Mouse (Mus musculus): ENCODE data around the gene AC140267.1.

Gene AC140267.1

DNA sequence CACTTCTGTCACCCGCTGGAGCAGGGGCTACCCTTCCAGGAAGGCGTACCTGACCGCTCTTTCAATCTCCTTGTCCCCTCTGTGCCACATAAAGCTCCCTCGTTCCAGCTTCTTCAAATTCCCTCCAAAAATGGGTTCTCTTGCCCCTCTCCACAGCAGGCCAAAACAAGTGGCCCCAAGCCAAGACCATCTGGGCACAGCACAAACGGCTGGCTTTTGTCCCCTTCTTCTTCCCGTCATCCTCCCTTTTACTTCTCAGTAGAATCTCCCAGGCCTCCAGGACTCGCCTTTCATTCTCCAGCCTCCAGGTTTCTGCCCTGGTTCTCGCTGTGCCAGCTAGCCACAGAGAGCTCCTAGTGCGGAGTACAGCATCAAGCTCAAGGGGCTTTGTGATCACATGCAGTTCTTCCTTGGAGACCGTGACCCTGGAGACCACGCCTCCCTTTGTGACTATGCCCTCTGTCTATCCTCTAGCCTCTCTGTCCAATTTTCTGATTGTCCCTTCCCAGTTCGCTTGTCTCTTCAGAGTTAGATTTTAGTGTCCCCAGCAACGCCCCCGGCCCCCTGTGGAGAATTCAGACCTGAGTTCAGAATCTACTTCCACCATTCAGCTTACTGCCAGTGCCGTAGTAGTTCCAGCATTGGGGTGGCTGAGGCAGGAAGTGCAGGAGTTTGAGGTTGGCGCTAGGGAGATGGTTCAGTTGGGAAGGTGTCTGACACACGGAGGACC is 7.4 kb upstream of the AC140267.1 start:
- no peak for DNase-seq (ENCODE audit: low read depth)

DNA sequence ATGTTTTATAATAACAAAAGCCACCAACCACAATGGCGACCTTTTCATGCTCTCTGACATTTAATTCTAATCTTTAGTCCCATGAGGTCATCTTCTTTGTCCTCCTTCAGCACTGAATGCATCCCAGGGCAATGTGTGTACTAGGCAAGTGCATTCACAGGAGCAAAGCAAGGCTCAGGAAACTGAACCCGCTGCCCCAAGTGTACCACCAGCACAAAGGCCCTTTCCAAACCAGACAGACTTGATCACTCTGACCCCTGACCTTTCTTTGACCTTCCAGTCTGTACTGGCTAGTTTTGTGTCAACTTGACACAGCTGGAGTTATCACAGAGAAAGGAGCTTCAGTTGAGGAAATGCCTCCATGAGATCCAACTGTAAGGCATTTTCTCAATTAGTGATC is 3.3 kb upstream of the AC140267.1 start:
- DNase-seq (ENCODE audit: low read depth): no peak

DNA sequence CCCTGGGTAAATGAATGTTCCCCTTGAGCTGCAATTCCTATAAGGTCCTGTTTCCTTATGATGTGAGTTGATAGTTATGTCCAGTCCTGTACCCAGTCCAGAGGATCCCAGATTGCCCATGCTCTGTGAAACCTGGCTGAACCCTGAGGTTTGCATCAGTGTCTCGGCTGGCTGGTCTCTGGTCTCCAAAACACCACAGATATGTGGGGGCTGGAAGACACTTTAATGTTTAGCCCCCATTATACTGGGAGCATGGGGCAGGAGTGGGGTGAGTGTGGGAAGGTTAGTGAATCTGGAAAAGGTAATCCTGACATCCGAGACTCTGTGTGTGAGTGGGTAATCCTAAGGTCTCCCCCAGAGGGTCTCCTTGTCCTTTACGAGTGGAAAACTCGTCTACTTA is 2.6 kb upstream of the AC140267.1 start:
- DNase-seq (ENCODE audit: low read depth): no peak

DNA sequence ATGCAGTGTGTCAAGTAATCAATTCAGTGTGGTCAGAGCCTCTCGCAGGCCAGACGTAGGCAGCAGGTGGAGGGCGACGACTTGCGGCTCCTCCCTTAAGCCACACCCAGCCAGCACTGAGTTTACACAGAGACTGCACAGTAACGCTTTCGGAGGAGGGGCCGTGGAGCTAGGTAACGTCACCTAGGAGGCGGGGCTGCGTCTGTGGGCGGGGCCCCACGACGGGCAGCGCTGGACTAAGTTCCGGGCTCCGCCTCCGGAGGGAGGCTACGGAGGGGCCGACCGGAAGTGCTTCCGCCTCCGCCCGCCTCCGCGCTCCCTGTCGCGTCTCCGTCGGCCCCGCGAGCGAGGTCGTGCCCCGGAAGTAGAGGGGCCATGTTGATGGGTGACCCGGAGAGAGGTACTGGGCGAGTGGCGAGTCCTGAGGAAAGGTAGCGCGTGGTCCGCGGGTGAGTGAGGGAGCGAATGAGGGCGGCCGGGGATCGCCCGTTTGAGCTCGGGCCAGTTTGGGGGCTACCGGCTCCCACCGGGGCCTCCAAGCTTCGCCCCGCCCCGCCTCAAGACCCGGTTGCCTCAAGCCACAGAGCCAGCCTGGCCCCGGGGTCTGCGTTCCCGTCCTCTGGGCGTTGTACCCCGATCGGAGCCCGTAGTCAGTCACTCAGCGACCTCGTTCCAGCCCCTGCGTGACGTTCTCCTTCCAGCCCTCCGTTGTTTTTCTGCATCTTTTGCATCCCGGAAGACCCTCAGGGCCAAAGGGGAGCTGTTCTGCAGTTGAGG is 1.7 kb upstream of the AC140267.1 start, which contains the start of gene Mief1:
Gene Mief1, plus strand, starts transcription at position 286 of the 777 bp plus-strand sequence.
- peak; percentile 95 for DNase-seq (ENCODE audit: low read depth)

DNA sequence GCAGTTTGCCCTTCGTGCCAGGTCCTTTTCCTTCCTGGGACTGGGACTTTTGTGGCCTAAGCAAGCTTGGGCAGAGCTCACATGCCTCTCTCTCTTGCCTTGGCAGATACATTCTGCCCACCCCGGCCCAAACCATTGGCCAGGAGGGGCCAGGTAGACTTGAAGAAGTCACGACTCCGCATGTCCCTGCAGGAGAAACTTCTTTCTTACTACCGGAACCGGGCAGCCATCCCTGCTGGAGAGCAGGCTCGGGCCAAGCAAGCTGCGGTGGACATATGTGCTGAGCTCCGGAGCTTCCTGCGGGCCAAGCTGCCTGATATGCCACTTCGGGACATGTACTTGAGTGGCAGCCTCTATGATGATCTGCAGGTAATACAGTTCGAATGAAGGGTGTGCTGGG is 12.5 kb downstream of the AC140267.1 start:
- DNase-seq (ENCODE audit: low read depth): no peak

GRCm38 (mm10) chr15:80248596-80248995 is 13.0 kb downstream of the AC140267.1 start:
- DNase-seq (ENCODE audit: low read depth): no peak

GRCm38 (mm10) chr15:80249672-80250071 is 14.0 kb downstream of the AC140267.1 start:
- no peak for DNase-seq (ENCODE audit: low read depth)

GRCm38 (mm10) chr15:80250586-80250985 is 15.0 kb downstream of the AC140267.1 start:
- no peak for DNase-seq (ENCODE audit: low read depth)

- no peak for DNase-seq (ENCODE audit: low read depth)
These were observed 17.9 kb downstream of the AC140267.1 start for GRCm38 (mm10) chr15:80253530-80253929.

DNA sequence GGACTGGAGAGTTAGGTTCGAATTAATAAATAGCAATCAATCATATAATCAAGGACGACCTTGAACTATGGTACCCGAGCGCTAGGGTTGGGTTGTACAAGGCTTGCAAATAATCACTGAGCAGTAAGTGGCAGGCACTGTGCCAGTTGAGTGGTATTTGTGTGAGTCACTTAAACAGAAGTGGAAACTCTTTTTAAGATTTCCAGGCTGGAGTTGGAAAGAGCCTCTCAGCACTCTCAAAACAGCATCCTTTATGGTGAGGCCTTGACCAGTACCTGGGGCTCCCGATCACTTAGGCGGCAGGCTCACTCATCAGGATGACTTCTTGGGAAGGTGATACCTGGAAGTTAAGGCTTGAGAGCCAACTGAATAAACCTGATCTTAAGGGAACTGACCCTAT is 18.6 kb downstream of the AC140267.1 start:
- DNase-seq (ENCODE audit: low read depth): no peak

DNA sequence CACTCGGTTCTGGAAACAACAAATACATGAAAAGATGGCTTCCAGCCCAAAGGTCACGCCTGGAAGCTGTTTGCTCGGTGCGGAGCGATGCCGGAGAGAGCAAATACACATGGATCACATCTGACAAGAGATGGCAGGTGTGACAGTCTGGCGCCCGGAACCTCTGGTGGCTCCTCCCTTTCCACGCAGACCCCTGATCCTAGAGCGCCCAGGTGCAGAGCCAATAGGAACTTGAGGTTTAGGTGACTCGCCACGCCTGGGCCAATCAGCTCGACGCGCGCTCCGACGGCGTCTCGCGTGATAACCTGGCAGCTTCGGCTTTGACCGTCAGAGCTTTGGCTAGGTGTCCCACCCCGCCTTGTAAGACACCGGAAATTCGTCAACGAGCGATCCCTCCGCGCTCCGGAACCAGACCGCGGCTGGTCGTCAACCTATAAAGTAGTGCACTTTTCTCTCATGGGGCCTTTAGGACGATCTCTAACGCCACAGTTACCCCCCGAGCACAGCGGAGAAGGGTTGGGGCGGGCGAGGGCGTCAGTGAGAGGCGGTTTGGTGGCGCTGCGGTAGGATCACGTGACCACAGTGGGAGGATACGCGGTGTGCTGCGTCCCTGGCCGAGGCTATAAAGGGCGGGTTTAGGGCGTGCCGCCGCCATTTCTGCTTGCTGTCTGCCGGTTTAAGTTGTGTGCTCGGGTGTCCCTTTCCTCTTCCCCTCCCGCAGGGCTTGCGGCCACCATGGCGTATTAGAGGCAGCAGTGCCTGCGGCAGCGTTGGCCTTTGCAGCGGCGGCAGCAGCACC is 19.4 kb downstream of the AC140267.1 start, which contains the start of gene Atf4:
Gene Atf4, plus strand, starts transcription at position 338 of the 799 bp plus-strand sequence.
- peak; percentile 95 for DNase-seq (ENCODE audit: low read depth)

- peak; percentile 74 for DNase-seq (ENCODE audit: low read depth)
These were observed 20.0 kb downstream of the AC140267.1 start for GRCm38 (mm10) chr15:80255646-80256121.

DNA sequence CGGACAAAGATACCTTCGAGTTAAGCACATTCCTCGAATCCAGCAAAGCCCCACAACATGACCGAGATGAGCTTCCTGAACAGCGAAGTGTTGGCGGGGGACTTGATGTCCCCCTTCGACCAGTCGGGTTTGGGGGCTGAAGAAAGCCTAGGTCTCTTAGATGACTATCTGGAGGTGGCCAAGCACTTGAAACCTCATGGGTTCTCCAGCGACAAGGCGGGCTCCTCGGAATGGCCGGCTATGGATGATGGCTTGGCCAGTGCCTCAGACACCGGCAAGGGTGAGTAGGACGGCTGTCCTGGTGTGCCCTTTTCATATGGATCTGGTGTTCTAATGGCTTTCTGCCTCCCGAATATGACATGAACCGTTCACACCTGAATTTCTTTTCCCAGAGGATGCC is 20.6 kb downstream of the AC140267.1 start:
- DNase-seq (ENCODE audit: low read depth): no peak

DNA sequence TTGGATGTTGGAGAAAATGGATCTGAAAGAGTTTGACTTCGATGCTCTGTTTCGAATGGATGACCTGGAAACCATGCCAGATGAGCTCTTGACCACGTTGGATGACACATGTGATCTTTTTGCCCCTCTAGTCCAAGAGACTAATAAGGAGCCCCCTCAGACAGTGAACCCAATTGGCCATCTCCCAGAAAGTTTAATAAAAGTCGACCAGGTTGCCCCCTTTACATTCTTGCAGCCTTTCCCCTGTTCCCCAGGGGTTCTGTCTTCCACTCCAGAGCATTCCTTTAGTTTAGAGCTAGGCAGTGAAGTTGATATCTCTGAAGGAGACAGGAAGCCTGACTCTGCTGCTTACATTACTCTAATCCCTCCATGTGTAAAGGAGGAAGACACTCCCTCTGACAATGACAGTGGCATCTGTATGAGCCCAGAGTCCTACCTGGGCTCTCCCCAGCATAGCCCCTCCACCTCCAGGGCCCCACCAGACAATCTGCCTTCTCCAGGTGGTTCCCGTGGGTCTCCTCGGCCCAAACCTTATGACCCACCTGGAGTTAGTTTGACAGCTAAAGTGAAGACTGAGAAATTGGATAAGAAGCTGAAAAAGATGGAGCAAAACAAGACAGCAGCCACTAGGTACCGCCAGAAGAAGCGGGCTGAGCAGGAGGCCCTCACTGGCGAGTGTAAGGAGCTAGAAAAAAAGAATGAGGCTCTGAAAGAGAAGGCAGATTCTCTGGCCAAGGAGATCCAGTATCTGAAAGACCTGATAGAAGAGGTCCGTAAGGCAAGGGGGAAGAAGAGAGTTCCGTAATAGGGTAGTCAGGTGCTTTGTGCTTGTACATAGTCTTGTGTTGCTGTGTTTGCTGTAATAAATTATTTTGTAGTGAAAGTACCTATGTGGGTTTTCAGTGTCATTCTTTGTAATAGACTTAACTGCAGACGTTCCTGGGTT is 21.3 kb downstream of the AC140267.1 start:
- no peak for DNase-seq (ENCODE audit: low read depth)

- DNase-seq (ENCODE audit: low read depth): no peak
These were observed 22.1 kb downstream of the AC140267.1 start for GRCm38 (mm10) chr15:80257602-80258239.

DNA sequence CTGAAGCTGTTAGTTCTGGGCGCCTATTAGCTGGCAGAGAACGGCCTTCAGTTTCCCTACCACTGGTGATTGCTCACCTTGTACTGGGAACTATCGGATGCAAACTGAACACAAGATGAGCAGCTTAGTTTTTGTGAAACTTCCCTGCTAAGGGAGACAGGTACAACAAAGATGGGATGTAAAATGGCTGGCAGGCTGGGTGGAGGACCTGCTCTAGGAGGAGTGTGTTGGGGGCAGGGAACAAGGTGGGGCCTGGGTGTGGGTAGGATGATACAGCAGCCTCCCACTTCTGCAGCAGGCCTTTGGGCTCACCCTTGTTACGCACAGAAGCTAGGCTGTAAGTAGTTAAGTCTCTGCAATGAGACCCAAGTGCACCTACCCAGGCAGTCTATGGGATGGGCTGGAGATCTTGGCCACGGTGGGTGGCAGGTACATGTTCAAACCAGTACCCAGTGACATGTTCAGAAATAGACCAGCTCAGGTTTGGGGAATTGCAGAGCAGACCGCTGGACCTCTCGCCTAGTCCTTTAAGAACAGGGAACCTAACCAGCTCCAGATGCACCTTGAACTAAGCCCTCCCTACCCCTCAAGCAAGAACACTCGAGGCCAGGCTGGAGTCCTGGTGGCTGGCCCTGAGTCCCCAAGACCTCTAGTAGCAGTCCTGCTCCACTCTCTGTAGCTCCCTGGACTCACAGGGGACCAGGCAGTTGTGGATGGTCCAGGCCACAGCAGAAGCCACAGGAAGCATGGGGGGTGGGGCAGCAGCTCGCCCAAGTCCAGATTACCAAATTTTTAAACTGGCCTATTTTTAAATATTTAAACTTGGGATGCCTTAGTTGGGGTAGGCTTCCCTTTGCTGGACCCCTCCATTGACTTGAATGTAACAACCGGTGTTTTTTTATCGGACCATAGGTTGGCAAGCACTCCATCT is 22.9 kb downstream of the AC140267.1 start:
- no peak for DNase-seq (ENCODE audit: low read depth)

DNA sequence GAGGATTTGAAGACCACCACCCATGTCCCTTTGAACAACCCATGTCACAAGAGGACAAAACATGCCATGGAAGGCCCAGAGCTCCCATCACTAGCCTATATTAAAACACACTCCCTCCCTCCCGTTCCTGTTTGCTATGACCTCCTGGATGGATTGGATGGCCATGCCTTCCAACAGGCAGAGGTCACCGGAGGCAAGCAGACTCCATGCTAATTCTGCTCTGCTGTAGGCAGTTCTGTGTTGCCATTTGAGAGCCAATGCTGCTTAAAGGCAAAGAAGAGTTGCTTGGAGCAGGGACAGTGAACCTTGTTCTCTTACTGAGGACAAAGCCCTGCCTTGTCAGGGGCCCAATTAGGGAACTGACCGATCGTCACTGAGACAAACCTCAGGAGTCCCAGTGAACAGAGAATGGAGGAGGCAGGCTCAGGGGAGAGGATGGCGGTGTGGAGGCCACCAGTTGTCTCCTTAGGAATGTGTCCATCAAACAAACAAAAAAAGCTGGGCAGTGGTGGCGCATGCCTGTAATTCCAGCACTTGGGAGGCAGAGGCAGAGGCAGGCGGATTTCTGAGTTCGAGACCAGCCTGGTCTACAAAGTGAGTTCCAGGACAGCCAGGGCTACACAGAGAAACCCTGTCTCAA is 23.9 kb downstream of the AC140267.1 start:
- DNase-seq (ENCODE audit: low read depth): no peak

DNA sequence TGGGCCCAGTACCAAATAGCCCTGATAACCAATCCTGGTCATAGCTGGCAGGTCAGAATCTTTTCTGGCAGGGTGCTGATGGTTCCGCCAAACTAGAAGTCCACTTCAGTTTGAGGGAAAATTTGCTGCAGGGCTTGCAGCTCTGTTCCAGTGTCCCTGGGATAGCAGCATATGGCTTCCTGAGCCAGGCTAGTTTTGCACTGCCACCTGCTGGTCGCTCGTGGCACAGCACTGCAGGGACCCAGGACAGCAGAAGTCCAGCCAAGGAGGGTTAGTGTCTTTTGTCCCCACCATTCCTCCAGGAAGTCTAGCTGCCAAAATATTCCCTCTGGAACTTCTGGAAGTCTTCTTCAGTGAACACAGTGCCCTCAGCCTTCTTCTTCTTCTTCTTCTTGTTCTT is 25.0 kb downstream of the AC140267.1 start:
- peak; percentile 74 for DNase-seq (ENCODE audit: low read depth)

DNA sequence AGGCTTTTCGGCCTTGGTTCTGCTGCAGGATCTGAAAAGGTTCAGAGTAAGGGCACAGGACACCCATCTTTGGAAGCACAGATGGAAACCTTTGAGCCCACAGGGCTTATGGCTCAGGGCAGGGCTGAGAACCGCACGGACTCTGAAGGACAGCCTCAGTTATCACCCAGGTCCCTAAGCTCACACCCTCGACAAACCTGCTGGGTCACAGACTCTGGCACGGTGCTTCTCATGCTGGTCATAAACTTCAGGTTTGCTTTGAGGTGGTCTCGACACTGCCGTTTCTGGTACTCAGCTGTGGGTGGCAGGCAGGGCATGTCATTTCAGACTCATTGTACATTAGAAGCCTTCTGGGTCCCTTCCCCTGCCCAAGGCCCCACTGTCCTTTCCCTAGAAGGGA is 25.5 kb downstream of the AC140267.1 start:
- no peak for DNase-seq (ENCODE audit: low read depth)

Data from c-Kit-positive CD71-negative TER-119-negative erythroid progenitor cells, embryonic 14.5 days (primary cell).